Mouse (Mus musculus) megakaryocyte, embryonic 14.5 days (primary cell): Measurements from ENCODE around the gene Ngb.

Experiments
- FLI1 ChIP-seq: IDR thresholded peaks from 2 replicates; pipeline ENCODE4 v1.6.1; 2012; ENCODE audit warnings: low read length, inconsistent platforms, mixed read lengths
- GATA1 ChIP-seq: IDR thresholded peaks from 3 replicates; pipeline ENCODE4 v1.6.1; 2012; ENCODE audit warnings: mixed read lengths, low read length, inconsistent platforms, borderline replicate concordance

DNA sequence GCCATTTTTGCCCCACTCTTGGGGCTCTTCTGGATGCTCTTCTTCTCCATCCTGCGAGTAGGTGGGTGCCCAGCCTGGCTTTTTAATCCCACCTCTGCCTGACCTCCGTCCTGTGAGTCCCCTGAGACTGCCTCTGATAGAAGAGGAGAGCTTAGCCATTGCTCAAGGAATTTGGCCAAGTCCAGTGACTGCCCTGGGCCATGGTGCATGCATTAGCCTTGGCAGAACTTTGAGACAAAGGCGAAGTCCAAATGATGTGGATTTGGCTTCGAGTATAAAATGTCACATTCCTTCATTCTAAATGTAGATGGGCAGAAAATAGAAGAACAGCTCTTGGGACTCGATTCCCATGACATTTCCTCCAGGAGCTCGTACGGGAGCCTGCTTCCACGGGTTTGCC is 19.5 kb downstream of the Ngb start:
- TF ChIP-seq GATA1 (no peak), FLI1 (no peak)
